Mouse (Mus musculus) testis, adult 2 months (tissue): ENCODE data around the gene Frmd5.

Experiments
- CTCF ChIP-seq: fragments of 200-500 bp; IDR thresholded peaks from 2 replicates; pipeline ENCODE4 v1.5.1; 2012; ENCODE audit warnings: low read depth, mild to moderate bottlenecking, inconsistent platforms, low read length, moderate library complexity; ENCODE audit not compliant: control insufficient read depth, insufficient read depth, insufficient replicate concordance
- POLR2A ChIP-seq: fragments of 200-500 bp; IDR thresholded peaks from 2 replicates; pipeline ENCODE4 v1.6.1; 2012; ENCODE audit warnings: low read depth, mild to moderate bottlenecking, inconsistent platforms, low read length, moderate library complexity; ENCODE audit not compliant: control insufficient read depth

GRCm38 (mm10) chr2:121806171-121806943 is 530 bp downstream of the Frmd5 start:
- TF ChIP-seq CTCF: no peak
- no peak for TF ChIP-seq POLR2A
